Mouse (Mus musculus) limb, embryonic 15.5 days (tissue): Measurements from ENCODE around the gene 4933407L21Rik. TPM values are rescaled to one million over a fixed set of nuclear protein-coding genes. Genes with fewer than 3 reads are reported as not detected.

Source experiments
- ATAC-seq: fragments of 200-750 bp; cut with Nextera tagmentation; 2 replicates; pipeline ENCODE4 v1.8.0; 2017; ENCODE audit warnings: low read depth, moderate TSS enrichment; ENCODE audit not compliant: insufficient number of reproducible peaks, low FRiP score, low TSS enrichment
- H3K27ac ChIP-seq: fragments of 300-500 bp; sonication (generic); 2 replicates; pipeline ENCODE4 v1.5.1; 2015; ENCODE audit warnings: moderate library complexity, mild to moderate bottlenecking, inconsistent platforms
- H3K27me3 ChIP-seq: fragments of 300-500 bp; sonication (generic); 2 replicates; pipeline ENCODE4 v1.6.1; 2015; ENCODE audit warnings: inconsistent platforms
- H3K36me3 ChIP-seq: fragments of 300-500 bp; sonication (generic); 2 replicates; pipeline ENCODE4 v1.6.1; 2015; ENCODE audit warnings: inconsistent platforms
- H3K4me1 ChIP-seq: fragments of 300-500 bp; sonication (generic); 2 replicates; pipeline ENCODE4 v1.6.1; 2015; ENCODE audit warnings: inconsistent platforms
- H3K4me2 ChIP-seq: fragments of 300-500 bp; sonication (generic); 2 replicates; pipeline ENCODE4 v1.6.1; 2015; ENCODE audit warnings: mild to moderate bottlenecking, inconsistent platforms
- H3K4me3 ChIP-seq: fragments of 300-500 bp; sonication (generic); 2 replicates; pipeline ENCODE4 v1.5.1; 2015; ENCODE audit warnings: mild to moderate bottlenecking, inconsistent platforms
- H3K9ac ChIP-seq: fragments of 300-500 bp; sonication (generic); 2 replicates; pipeline ENCODE4 v1.6.1; 2015; ENCODE audit warnings: inconsistent platforms
- H3K9me3 ChIP-seq: fragments of 300-500 bp; sonication (generic); 2 replicates; pipeline ENCODE4 v1.6.1; 2016; ENCODE audit warnings: inconsistent platforms
- WGBS: fragments of 180-500 bp; shearing (Covaris S2); methylation state at CpG from one replicate; pipeline ENCODE4 v1.1.7; 2015; 5-methylcytosine and 5-hydroxymethylcytosine counted together
- polyA plus RNA-seq: library from polyadenylated mRNA; unstranded; fragments of >200 nt; fragmentation: Nextera tagmentation; extraction: Ambion mirVana; gene quantifications from 2 replicates; pipeline ENCODE4 v1.2.1, GENCODE M21; 2015

The 4933407L21Rik gene
- polyA plus RNA-seq, result 0.35 and 0.55 TPM in 2 replicates

DNA sequence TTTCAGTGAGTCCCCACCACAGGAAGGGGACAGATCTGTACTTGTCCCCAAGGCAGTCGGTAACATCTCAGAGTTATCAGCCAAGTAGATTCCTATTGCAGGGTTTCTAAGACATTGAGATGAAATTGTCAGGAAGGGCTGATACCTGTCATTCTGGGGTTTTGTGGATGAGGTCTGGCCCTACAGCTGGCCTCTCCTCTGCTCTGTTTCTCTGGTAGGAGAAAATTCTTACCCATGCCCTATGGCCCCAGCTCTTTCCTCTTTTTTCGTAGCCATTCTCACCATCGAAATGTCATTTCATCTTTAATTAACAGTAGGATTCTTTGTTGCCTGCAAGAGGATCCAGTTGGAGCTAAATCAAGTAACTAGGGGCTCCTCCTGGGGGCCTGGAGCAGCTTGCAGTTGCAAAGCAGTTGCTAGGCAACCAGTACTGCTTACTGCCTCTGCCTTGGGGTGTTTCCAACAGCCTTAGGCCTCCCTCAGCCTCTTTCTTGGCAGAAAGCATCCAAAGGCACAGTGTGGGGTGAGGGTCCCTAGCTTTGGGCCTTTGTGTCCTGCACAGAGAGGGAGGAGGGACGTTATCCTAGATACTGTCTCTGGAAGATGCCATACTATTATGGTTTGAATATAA is at the start of gene 4933407L21Rik:
Gene 4933407L21Rik, plus strand, starts transcription at position 427 of the 631 bp plus-strand sequence.
- 50% methylated on average over 4 of the region's 4 CpGs for WGBS
- Histone ChIP-seq H3K27ac (peak within 1 kb of the TSS; percentile 61), H3K36me3 (no peaks in the 10 kb centered on the region), H3K4me3 (no peak within 1 kb of the TSS), H3K9me3 (no peaks in the 10 kb centered on the region), H3K4me2 (no peak within 1 kb of the TSS), H3K9ac (no peak within 1 kb of the TSS), H3K27me3 (no peaks in the 10 kb centered on the region), H3K4me1 (peaks cover 22% of the 10 kb centered on the region)
- 0 out of 2 replicates have a peak, but pooled peaks have one; percentile 66 for ATAC-seq

GRCm38 (mm10) chr1:85882003-85882402 is 46.3 kb upstream of the 4933407L21Rik start:
- no peak for ATAC-seq
- peaks cover 6% of the 10 kb centered on the region; the same call in 1 of the 2 replicates for H3K9me3 ChIP-seq

DNA sequence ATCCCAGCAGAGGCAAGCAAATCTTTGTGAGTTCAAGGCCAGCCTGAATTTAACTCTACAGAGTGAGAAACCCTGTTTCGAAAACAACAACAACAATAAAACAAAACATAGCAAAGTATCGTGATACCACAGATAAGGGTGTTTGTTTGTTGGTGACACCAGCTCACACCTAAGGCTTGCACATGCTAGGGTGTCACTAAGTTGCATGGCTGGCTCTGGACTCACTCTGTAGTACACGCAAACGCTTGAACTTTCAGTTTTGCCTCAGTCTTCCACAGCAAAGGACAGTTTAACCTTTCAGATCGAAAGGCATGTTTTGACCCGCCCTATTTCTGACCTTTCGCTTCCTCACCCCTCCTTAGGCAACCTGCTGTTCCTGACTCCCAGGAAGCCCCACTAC is 41.1 kb upstream of the 4933407L21Rik start:
- 86% methylated on average over 7 of the region's 7 CpGs for WGBS
- H3K27ac ChIP-seq, result no peak overlapping the region
- H3K27me3 ChIP-seq, result no peaks in the 10 kb centered on the region
- H3K9me3 ChIP-seq, result no peaks in the 10 kb centered on the region; the same call in 1 of the 2 replicates
- no peak overlapping the region for H3K4me3 ChIP-seq
- H3K9ac ChIP-seq, result no peak overlapping the region
- no peak for ATAC-seq
- H3K4me1 ChIP-seq, result no peaks in the 10 kb centered on the region
- H3K36me3 ChIP-seq, result no peaks in the 10 kb centered on the region
- no peak overlapping the region for H3K4me2 ChIP-seq

More at GRCm38 (mm10) chr1:85882003-85882402, 46.3 kb upstream of the 4933407L21Rik start:
- Histone ChIP-seq H3K36me3 (no peaks in the 10 kb centered on the region), H3K4me1 (no peaks in the 10 kb centered on the region), H3K4me3 (no peak overlapping the region), H3K9ac (no peak overlapping the region), H3K4me2 (no peak overlapping the region), H3K27ac (no peak overlapping the region), H3K27me3 (no peaks in the 10 kb centered on the region)
- WGBS, result 91% methylated on average over 12 of the region's 12 CpGs

DNA sequence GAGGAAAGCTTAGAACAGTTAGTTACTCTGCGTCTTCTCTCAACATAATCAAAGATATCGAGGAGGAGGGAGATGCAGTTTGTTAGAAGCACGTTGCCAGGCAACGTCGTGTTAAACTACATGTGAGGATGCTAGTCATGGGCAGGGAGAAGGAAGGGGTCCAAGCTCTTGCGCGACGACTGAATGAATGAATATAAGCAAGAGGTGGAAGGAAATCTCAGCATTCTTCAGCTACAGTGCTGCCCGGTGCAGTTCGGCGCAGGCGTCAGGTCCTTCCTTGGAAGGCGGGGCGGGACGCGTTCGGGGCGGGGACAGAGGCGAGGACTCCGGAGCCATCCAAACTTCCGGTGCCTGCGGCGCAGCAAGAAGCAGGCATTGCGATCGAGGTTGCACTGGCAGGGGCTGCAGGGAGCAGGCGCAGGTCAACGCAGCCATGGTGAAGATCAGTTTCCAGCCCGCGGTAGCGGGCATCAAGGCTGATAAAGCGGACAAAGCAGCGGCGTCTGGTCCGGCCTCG is 34.0 kb upstream of the 4933407L21Rik start, which contains the start of gene Itm2c:
Gene Itm2c, plus strand, starts transcription at position 51 of the 517 bp plus-strand sequence.
- under 1% methylated on average over 35 of the region's 35 CpGs for WGBS
- Histone ChIP-seq H3K36me3 (0 out of 2 replicates have a peak, but pooled peaks cover 4% of the 10 kb centered on the region), H3K9me3 (no peaks in the 10 kb centered on the region), H3K27me3 (no peaks in the 10 kb centered on the region), H3K4me1 (peaks cover 46% of the 10 kb centered on the region), H3K9ac (peak within 1 kb of the TSS; percentile 75), H3K4me2 (peak within 1 kb of the TSS; percentile 76), H3K4me3 (peak within 1 kb of the TSS; percentile 81), H3K27ac (peak within 1 kb of the TSS; percentile 91)
- ATAC-seq, result peak; percentile 68; the same call in 1 of the 2 replicates

GRCm38 (mm10) chr1:85894748-85895360 is 33.4 kb upstream of the 4933407L21Rik start:
- peaks cover 51% of the 10 kb centered on the region for H3K4me1 ChIP-seq
- 0 out of 2 replicates have a peak, but pooled peaks cover 4% of the 10 kb centered on the region for H3K36me3 ChIP-seq
- no peak; the same call in 1 of the 2 replicates for ATAC-seq

DNA sequence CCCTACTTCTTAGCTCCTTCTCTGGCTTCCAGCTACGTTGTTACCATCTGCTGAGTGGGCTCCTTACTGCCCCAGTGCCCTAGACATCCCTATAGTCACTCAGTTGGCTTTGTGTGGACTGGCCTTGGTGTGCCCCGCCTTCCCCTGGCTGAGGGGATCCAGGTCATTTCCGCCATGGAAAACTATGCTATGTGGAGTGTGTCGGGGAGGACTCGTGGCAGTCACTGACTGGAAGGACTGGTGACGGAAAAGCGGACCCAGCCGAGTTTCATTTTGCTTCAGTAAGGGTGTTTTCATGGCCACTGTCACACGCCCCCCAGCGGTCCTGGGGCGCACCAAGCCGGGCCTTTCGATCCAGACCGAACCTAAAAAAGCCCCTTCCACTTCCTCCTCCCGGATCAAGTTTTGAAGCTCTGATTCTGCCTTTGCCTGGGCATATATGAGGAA is 32.9 kb upstream of the 4933407L21Rik start:
- peak overlapping the region; percentile 91 for H3K27ac ChIP-seq
- H3K4me1 ChIP-seq, result peaks cover 56% of the 10 kb centered on the region
- peak overlapping the region; percentile 81 for H3K4me3 ChIP-seq
- H3K4me2 ChIP-seq, result peak overlapping the region; percentile 76
- 0 out of 2 replicates have a peak, but pooled peaks cover 4% of the 10 kb centered on the region for H3K36me3 ChIP-seq
- peak overlapping the region; percentile 75; the same call in 1 of the 2 replicates for H3K9ac ChIP-seq
- no peaks in the 10 kb centered on the region for H3K9me3 ChIP-seq
- WGBS, result 4% methylated on average over 15 of the region's 15 CpGs
- H3K27me3 ChIP-seq, result no peaks in the 10 kb centered on the region
- peak; percentile 53; the same call in 1 of the 2 replicates for ATAC-seq

More at GRCm38 (mm10) chr1:85894748-85895360, 33.4 kb upstream of the 4933407L21Rik start:
- Histone ChIP-seq H3K27me3 (no peaks in the 10 kb centered on the region), H3K4me3 (peak overlapping the region; percentile 81), H3K27ac (peak overlapping the region; percentile 91), H3K9me3 (no peaks in the 10 kb centered on the region), H3K9ac (peak overlapping the region; percentile 75), H3K4me2 (peak overlapping the region; percentile 76)
- under 1% methylated on average over 30 of the region's 30 CpGs for WGBS

- peak overlapping the region; percentile 91; the same call in 1 of the 2 replicates for H3K27ac ChIP-seq
Observed at GRCm38 (mm10) chr1:85896110-85896509, 32.2 kb upstream of the 4933407L21Rik start.

DNA sequence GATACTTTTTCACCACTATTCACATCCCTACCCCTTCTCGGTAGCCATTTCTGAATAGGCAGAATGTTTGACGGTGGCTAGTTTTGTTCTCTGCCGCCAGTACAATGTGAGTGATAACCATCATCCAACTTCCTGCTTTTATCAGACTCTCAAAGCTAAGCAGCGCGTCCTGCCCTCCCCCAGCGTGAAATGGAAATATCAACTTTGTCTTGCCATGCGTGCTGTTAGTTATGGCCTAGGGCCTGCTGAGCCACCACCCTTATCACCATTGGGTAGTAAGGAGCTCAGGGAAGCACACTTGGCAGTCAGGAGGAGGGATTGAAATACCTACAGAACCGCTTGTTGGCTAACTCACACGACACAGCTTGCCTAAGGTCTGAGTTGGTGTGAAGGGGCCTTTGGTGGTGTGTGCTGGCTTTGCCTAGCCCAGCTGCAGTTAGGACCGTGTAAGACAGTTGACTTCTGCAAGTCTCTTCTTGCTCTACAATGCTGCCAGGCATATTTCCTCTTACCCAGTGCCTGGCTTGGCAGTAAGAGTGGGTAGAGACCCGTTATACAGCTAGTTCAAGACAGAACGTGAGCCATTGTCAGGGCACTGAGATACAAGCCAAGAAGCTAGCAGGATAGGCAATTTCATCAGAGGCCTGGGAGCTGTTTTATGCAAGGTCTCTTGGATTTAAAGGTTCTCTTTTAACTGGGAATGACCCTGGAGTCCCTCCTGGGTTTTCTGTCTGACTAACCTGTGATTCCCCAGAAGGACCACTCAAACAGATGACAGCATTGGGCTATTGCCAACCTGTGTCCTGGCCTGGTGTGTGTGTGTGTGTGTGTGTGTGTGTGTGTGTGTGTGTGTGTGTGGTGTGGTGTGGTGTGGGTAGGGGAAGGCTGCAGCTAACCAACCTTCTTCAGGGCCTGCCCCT is 31.2 kb upstream of the 4933407L21Rik start:
- Histone ChIP-seq H3K9ac (no peak overlapping the region), H3K4me1 (peaks cover 72% of the 10 kb centered on the region), H3K36me3 (0 out of 2 replicates have a peak, but pooled peaks cover 4% of the 10 kb centered on the region), H3K4me2 (peak overlapping the region; percentile 76; the same call in 1 of the 2 replicates), H3K4me3 (no peak overlapping the region), H3K27ac (no peak overlapping the region), H3K9me3 (no peaks in the 10 kb centered on the region), H3K27me3 (no peaks in the 10 kb centered on the region)
- ATAC-seq, result no peak
- WGBS, result 53% methylated on average over 12 of the region's 12 CpGs

More at GRCm38 (mm10) chr1:85896110-85896509, 32.2 kb upstream of the 4933407L21Rik start:
- Histone ChIP-seq H3K4me3 (peak overlapping the region; percentile 81), H3K9me3 (no peaks in the 10 kb centered on the region), H3K27me3 (no peaks in the 10 kb centered on the region), H3K36me3 (0 out of 2 replicates have a peak, but pooled peaks cover 4% of the 10 kb centered on the region), H3K4me2 (peak overlapping the region; percentile 76), H3K4me1 (peaks cover 63% of the 10 kb centered on the region), H3K9ac (no peak overlapping the region)
- ATAC-seq, result no peak
- WGBS, result 78% methylated on average over 5 of the region's 5 CpGs

DNA sequence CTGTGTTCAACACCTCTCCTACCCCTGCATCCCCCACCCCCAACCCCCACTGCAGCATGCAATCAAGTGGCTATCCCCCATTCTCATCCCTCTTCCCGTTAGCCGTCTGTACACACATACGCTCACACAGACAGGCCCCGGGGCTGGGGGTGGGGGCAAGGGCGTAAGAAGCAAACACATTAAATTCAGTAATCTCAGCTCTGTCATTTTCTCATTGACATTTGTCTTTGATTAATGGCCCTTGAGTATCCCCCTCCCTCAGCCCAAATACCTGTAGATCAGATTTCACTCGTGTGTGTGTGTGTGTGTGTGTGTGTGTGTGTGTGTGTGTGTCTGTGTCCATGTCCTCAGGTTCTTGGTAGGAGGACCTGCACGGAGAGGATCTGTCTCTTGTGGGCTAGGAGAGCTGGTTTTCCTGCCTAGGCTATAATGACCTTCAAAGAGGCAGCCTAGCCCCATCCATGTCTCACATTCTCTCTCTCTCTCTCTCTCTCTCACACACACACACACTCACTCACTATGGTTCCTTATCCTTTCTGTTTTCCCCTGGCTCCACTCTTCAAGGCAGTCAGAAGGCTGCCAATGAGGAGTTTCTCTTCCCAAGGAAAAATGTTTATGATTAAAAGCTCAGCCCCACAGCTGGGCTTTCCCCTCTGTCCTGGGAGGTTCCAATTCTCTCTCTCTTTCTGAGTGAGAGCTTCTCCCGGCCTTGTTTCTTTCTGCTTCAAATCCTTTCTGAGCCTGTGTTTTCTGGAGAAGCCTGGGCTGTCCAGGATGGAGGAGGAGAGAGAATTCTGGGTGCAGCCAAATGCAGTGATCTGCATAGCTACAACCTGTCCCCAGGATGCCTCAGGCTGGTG is 30.2 kb upstream of the 4933407L21Rik start:
- no peak for ATAC-seq
- 17% methylated on average over 8 of the region's 8 CpGs for WGBS
- Histone ChIP-seq H3K36me3 (peaks cover 8% of the 10 kb centered on the region), H3K9ac (0 out of 2 replicates have a peak overlapping the region, but pooled peaks have one; percentile 0), H3K4me2 (peak overlapping the region; percentile 15; the same call in 1 of the 2 replicates), H3K4me1 (peaks cover 77% of the 10 kb centered on the region), H3K4me3 (no peak overlapping the region), H3K9me3 (no peaks in the 10 kb centered on the region), H3K27ac (peak overlapping the region; percentile 47), H3K27me3 (no peaks in the 10 kb centered on the region)

DNA sequence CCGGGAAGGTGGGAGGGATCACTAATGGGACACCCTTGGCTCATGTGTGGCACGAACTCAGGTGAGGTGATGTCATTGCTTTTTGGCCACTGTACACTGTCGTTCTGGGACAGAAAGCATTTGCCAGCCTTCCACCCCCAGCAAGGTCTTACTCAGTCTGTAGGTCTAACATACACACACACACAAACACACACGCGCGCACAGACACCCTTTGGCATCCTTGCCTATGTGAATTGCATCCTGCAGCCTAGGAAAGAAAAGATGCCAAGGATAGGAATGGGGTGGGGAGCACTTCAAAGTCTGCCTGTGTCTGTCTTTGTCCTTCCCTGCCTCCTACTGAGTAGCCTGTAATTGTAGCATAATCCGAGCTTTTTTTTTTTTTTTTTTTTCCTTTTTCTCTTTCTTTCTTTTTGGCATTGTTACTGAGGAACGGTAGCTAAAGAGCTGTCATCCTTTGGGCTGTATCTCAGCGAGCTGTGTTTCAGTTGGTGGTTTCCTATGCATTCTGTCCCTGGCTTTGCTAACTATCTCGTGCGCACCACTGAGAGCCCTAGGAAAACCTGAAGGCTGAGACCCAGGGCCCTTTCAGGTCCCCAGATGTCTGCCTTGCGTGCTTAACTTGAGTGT is 29.4 kb upstream of the 4933407L21Rik start:
- 45% methylated on average over 12 of the region's 12 CpGs for WGBS
- Histone ChIP-seq H3K36me3 (peaks cover 15% of the 10 kb centered on the region), H3K27ac (peak overlapping the region; percentile 47), H3K27me3 (no peaks in the 10 kb centered on the region), H3K9ac (0 out of 2 replicates have a peak overlapping the region, but pooled peaks have one; percentile 0), H3K4me3 (no peak overlapping the region), H3K9me3 (no peaks in the 10 kb centered on the region), H3K4me2 (peak overlapping the region; percentile 15; the same call in 1 of the 2 replicates), H3K4me1 (peaks cover 75% of the 10 kb centered on the region)
- no peak for ATAC-seq
